Mouse (Mus musculus): ENCODE data around the gene Grid2.

The Grid2 gene

DNA sequence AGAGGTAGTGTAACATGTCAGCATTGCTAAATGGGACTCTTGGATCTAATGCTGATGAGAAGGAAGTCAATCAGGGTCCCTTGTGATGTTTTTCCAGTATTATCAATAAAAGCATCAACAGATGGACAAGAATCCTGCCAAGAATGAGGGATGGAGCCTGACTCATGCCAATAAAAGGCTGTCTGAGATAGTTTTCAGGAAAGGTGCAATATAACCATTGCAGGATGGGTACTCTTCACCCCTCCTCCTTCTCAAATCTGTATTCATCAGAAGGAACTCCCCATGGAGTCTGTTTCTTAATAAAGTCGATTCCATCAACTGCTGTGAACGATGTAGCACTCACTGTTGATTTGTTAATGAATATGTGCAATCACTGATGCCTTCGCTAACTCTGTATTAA is 403.7 kb downstream of the Grid2 start:
- no peak for DNase-seq

GRCm38 (mm10) chr6:63685689-63686088 is 430.0 kb downstream of the Grid2 start:
- no peak for DNase-seq

DNA sequence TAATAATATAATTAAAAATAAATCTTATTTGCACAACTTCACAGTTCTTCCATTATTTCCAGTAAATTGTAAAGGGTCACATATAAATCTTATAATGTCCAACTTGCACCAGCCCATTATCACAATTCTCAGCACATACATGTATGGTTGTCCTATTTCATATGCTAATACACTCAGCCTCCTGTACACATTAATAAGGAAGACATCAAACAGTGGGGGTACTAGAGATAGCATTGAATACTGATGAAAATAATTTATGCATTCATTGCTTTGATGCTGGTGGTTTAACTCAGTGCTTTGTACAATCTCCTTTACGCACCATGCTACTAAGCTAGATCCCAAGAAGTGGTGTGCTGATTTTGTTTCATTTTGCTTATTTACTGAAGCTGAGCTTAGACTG is 446.0 kb downstream of the Grid2 start:
- DNase-seq, result no peak

GRCm38 (mm10) chr6:63733740-63734139 is 478.1 kb downstream of the Grid2 start:
- DNase-seq, result no peak

- no peak for DNase-seq
Observed at GRCm38 (mm10) chr6:63762535-63762934, 506.9 kb downstream of the Grid2 start.

DNA sequence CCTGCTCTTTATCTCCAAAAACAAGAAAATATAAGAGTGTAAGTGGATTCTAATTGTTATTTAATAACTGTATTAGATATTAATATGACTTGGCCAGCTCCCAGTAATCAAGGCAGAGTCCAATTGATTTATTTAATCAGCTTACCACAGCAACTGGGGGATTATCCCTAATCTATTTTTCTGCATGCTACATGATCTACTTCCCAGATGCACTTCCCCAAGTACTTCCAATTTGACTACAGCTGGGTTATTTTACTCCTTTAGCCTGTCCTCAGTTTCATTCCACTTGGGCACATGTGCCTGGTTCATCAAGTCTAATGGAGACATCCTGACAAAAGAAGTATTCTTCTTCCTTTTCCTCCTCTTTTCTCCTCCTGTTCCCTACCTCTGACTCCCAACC is 539.0 kb downstream of the Grid2 start:
- DNase-seq, result no peak

- DNase-seq, result no peak
Observed at GRCm38 (mm10) chr6:63820236-63820635, 564.6 kb downstream of the Grid2 start.

DNA sequence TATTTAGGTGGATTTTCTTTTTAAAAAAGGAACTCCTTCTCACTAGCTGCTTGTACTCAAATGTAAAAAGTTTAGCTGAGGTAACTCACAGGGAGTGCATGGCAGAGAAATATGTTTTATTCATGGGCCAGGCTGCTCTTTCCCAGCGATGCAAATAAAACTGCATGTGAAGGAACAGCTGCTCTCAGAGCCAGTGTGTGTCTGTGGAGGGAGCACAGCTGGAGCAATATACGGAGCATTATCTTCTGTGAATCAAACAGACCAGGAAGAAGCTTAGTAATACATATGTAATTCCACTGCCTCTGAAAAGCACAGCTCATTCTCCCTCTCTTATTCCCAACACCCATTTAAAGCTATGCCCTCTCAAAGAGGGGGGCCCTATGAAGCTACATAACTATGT is 607.0 kb downstream of the Grid2 start:
- DNase-seq, result no peak

GRCm38 (mm10) chr6:63877088-63877764 is 621.5 kb downstream of the Grid2 start:
- DNase-seq, result no peak

DNA sequence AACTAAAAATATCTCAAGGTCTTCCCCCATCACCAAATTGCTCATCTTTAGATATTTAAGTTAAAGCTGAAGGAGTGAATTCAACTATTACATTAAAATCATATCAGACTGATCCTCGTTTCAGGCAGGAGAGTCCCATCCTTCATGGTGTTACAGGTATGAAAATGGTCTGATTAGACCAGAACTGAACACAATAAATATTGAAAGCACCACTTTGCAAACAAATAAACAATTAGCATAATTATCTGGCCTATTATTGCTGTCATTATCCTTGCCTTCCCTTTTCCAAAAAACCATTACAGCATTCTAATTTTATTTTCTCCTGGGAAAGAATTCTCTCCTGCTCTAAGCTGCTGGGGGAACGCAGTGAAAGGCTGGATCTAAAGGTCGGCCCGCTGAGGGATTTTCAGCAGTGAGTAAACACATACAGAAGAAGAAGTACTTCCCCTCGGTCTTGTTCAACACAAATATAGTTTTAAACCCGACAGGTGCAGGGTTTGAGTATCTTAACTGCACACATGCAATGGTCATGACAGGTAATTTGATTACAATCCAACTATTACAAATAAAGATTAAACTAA is 622.2 kb downstream of the Grid2 start:
- DNase-seq, result no peak

DNA sequence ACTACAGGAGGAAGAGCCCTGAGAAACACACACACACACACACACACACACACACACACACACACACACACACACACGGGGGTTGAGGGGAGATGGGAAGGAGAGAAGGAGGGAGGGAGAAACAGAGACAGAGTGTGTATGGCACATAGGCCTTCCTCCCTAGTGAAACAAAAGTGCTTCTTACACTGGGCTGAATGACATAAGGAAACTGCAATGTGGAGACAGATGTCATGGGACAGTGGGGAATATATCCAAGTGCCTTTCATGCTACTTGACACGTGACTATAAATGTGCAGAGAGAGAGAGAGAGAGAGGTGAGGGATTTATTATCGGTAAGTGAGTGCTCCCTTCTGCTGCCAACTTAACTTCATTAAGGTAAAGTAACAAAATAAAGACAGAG is 639.0 kb downstream of the Grid2 start:
- DNase-seq, result no peak

DNA sequence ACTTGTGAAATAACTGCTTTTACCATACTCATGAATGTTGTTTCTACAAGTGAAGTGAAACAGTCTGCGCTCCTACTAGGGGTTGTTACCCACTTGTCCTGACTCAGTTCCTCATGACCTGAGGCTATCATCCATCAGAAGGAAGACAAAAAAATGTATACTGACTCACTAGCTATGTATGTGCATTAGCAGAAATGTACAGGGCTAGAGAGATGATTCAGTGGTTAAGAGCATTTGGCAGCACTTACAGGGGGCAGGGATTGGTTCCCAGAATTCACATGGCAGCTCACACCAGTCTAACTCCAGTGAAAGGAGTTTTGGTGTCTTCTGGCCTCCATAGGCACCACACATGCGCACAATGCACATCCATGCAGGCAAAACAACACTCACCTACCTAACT is 642.5 kb downstream of the Grid2 start:
- no peak for DNase-seq

DNA sequence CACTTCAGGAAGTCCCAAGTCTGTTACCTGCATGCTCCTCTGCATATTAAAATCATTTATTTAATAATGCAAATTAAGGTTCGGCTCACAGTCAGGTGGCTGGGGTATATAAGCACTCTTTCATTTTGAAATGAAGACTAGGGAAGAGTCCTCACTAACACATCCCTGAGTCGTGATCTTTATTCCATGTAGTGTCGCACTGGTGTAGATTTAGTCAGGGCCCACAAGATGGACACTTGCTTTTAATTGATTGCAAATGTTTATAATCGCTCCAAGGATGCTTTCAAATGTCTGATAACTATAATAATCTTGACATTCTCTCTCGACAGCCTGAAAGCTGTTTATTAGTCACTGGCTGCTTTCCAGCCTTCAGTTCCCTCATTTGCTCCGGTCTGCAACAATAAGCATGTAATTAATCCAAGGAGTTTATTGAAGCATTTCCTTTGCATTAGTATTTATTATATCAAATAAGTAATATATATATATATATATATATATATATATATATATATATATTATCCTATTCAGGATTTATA is 661.4 kb downstream of the Grid2 start:
- no peak for DNase-seq

DNA sequence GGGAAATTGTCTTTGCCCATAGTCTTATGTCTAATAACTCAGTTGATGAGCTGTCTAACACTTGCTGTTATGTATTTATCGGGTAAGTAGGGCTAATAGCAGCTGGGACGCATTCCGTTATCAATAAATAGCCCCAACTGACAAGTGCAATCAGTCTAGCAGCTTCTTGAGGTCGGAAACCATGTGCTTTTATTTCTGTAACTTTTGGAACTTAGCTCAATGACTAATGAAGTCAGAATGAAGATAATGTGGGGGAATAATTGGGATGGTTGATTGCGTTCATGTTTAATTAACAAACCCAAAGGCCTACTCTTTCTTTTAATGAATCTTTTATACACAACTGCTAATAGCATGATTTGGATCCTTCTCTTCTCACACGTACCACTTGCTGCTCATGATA is 666.3 kb downstream of the Grid2 start:
- no peak for DNase-seq

- no peak for DNase-seq
Observed at GRCm38 (mm10) chr6:63931201-63931600, 675.5 kb downstream of the Grid2 start.

GRCm38 (mm10) chr6:63946721-63947120 is 691.0 kb downstream of the Grid2 start:
- DNase-seq, result no peak

GRCm38 (mm10) chr6:63963789-63964188 is 708.1 kb downstream of the Grid2 start:
- no peak for DNase-seq

DNA sequence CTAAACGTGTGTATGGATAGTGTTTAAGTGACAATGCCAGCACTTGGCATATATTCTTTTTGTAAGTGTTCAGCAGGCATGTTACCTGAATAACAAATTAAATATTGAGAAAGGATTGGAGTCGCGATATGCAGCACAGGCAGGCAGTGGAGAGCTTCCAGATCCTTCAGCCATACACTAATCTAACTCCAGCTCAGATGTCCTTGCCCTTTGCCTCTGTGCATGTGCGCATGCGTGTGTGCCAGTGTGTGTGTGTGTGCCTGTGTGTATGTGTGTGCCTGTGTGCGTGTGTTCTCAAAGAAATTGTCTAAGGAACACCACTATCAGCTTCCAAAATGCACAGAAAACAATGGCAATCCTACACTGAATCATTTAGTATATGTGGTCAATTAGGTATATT is 708.6 kb downstream of the Grid2 start:
- DNase-seq, result no peak

DNA sequence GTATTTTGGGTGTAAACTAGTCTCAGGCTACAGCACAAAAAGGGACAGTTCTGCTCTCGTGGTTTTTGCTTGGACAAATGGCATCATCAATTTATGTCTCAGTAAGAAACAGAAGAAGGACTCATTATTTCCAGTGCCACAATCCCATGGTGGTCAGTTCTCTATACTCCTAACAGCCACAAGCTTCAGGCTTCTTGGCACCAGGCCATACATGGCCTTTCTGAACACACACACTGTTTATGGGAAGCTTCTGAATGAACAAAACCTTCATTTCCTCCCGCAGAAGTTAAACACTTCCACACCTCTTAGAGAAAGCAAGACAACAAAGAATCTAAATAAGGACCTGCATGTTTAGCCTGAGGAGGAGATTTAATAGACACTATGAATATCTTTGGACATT is 709.1 kb downstream of the Grid2 start:
- DNase-seq, result no peak

- no peak for DNase-seq
Observed at GRCm38 (mm10) chr6:64046084-64046483, 790.4 kb downstream of the Grid2 start.

DNA sequence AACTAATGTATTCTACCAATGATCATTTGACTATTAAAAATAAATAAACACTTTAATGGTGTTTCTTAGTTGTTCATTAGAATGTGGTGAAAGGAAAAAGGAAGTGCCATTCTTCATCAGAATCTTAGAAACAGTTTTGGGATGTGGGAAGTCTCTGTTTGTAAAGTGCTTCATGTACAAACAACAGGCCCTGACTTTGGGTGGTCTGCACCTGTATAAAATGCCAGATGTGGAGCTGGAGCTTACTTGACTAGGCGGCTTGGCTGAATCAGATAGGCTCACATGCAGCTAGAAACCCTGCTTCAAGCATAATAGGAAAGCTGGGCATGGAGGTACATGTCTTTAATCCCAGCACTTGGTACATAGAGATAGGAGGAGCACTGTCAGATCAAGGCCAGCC is 791.1 kb downstream of the Grid2 start:
- no peak for DNase-seq

- no peak for DNase-seq
Observed at GRCm38 (mm10) chr6:64047950-64048349, 792.3 kb downstream of the Grid2 start.

GRCm38 (mm10) chr6:64063858-64064257 is 808.2 kb downstream of the Grid2 start:
- DNase-seq, result no peak

GRCm38 (mm10) chr6:64064704-64065103 is 809.0 kb downstream of the Grid2 start:
- DNase-seq, result no peak

- no peak for DNase-seq
Observed at GRCm38 (mm10) chr6:64073406-64073805, 817.7 kb downstream of the Grid2 start.

Measured in spleen, adult 18-20 months (tissue).